Mouse (Mus musculus) c-Kit-positive CD71-positive TER-119-positive erythroid progenitor cells, embryonic 14.5 days (primary cell): ENCODE measurements around the gene Ankrd33b.

Experiments used
- DNase-seq: peaks from one replicate; pipeline ENCODE4 v3.0.0-alpha.2; 2013; ENCODE audit warnings: low spot score

Gene Ankrd33b

DNA sequence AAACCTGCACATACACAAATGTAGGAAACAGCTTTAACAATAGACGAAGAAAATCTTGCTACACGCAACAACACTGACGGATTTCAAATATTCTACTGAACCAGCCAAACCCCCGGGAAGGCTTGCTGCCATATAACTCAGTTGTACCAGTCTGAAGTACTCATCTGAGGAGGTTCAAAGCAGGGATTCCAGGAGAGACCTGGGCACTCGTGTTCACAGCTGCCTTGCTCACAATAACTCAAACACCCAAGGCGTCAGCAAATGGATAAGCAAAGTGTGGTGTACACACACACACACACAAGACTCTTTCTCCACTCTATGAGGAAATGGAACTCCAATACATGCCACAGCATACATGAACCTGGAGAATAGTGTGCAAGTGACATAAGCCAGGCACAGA lies 29.5 kb downstream of the Ankrd33b start:
- no peak for DNase-seq

GRCm38 (mm10) chr15:31337192-31337741 lies 30.3 kb downstream of the Ankrd33b start:
- DNase-seq, result no peak

DNA sequence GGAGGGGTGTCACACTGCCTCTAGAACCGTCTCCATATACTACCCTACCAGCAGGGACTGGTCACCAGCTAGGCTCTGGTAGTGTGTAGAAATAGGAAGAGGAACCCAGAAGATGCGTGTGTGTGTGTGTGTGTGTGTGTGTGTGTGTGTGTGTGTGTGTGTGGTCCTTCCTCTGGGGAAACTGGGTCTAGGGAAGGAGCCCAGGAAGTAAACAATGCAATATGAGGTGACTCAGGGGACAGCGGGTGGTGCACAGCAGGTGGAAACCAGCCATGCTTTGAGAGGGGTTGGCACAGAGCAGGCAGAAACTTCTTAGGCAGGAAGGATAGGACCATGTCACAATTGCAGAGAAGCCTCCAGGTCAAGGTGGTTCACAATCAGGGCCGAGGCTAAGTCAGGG lies 30.8 kb downstream of the Ankrd33b start:
- no peak for DNase-seq

DNA sequence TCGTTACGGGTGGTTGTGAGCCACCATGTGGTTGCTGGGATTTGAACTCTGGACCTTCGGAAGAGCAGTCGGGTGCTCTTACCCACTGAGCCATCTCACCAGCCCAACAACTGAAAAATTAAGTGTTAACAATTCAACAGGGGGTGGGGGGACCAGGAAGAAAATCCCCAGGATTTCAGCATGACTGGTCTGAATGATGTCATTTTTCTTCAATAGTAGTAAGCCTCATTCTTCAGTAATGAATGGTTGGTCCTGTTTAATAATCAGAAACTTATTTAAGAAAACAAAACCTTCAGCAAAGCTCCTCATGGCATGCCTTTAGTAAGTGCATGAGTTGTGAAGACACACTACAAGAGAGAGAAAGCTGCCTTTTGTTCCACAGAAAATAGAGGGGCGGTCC lies 32.7 kb downstream of the Ankrd33b start:
- DNase-seq, result no peak

- no peak for DNase-seq
Observed at GRCm38 (mm10) chr15:31332541-31333163, 34.9 kb downstream of the Ankrd33b start.

DNA sequence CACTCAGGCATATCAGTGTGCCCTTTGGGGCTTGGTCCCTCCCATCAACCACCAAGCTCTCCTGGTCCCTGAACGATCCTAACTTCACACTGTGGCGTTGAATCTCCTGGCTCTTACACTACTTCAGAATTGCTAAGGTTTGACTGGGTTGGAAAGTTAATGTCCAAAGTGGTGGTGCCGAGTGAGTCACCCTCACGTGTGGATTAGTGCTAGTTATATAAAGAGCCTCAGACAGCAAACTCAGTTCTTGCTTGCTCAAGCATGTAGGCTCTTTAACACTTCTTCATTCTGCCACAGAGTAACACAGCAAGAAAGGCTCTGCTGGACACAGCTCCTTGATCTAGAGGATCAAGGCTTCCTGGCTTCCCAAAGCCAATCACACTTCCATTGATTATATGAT lies 35.8 kb downstream of the Ankrd33b start:
- no peak for DNase-seq

- no peak for DNase-seq
Observed at GRCm38 (mm10) chr15:31328082-31328614, 39.4 kb downstream of the Ankrd33b start.

GRCm38 (mm10) chr15:31325660-31326354 lies 41.7 kb downstream of the Ankrd33b start:
- DNase-seq, result no peak

DNA sequence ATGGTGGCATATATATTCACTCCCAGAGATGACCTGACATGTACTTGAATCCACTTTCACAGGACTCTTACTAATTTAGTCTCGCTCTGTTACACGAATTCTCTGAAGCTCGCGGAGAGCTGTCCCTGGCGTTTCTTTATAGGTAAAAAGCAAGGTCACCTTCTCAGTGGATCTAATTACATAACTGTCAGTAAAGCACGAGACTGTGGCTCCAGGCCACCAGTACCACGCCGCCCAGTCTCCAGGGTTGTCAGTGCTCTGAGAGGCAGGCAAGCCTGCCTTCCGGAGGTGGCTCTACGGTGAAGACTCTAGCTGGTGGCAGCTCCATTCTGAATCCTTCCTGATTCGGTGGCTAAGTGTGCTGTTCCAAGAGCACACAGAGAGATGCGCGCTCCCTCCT lies 43.0 kb downstream of the Ankrd33b start:
- DNase-seq, result no peak

- no peak for DNase-seq
Observed at GRCm38 (mm10) chr15:31323684-31324083, 43.8 kb downstream of the Ankrd33b start.

DNA sequence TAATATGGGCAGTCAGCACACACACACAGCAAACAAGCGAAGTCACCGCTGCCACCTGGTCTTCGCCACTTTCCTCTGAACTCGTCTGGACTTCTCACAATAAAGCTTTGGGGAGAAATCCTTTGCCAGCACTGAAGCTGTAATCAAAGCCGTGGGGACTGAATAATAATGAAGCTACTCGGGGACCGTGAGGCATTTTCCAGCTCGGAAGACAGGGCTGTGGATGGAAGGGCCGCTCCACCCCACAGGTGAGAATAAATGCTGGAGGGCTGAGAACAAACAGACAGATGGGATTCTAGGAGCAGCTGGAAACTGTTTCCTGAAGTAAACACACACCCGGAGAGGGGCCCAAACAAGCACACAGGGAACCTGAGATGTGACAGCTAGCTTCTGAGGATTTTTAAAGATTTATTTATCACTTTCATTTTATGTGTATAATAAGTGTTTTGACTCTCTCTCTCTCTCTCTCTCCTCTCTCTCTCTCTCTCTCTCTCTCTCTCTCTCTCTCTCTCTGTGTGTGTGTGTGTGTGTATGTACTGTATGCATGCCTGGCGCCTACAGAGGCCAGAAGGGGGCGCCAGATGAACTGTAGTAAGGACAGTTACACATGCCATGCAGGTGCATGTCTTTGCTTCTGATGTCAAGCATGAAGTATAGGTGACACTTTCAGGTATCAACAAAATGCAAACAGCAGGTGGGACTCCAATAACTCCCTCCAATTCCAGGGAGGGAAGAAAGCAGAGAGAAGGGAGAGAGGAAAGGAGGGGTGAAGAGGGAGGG lies 46.7 kb downstream of the Ankrd33b start:
- DNase-seq, result no peak

DNA sequence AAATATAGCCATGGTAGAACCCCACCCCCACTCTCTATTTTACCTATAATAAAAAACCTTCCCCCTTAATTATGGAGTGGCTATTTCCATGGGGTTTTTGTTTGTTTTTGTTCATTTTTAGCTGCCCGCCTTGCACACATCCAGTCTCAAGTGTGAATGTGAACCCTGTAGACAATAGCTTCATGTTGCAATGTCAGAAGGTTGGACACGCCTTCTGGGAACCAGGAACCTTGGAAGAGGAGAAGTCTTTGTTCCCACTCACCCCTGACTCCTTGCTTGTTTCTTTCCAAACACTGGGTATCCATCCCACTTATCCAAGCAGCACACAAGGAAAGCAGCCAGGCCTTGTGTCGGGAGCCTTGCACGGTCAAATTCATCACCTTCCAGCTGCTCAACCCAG lies 48.5 kb downstream of the Ankrd33b start:
- DNase-seq, result no peak

GRCm38 (mm10) chr15:31318158-31318955 lies 49.2 kb downstream of the Ankrd33b start:
- DNase-seq, result no peak

DNA sequence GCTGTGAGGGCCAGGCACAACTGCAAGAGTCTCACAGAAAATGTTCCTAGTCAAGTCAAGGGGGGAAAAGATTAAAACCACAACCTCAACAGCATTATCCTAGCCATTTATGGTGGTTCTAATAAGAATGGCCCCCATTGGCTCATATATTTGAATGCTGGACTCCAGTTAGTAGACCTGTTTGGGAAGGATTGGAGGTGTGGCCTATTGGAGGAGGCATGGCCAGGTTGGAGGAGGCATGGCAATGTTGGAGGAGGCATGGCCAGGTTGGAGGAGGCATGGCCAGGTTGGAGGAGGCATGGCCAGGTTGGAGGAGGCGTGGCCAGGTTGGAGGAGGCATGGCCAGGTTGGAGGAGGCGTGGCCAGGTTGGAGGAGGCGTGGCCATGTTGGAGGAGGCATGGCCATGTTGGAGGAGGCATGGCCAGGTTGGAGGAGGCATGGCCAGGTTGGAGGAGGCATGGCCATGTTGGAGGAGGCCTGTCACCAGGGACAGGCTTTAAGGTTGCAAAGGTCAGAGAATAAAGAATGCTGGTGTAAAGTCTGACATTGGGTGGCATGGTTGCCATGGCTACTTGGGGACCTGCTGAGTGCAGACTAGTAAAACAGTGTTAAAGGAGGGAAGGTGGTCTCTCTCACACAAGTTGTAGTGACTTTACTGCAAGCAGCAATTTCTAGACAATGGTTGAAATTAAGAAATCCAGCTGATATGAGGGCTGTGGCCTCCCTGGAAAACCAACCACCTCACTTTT lies 50.3 kb downstream of the Ankrd33b start:
- DNase-seq, result no peak

DNA sequence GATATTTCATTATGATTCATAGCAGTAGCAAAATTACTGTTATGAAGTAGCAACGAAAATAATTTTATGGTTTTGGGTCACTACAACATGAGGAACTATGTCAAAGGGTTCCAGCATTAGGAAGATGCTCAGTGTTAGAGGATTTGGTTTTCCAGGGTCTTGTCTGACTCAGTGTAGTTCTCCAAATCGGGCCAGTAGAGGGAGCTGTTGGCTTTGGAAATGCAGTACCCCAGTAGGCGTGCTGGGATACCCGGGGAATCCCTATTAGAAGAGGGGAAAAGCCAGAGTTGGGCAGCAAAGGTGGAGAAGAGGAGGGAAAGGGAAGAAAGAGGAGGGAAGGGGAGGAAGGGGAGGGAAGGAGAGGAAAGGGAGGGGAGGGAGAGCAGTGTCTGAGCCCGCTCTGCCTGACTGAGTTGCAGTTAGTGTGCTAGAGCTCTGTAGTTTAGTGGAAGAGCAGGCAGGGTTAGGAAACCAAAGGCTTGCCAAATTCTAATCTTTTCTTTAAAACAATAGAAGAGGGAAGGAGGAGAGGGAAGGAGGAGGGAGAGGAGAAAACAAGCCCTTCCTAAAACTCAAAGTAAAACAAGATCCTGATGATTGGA lies 51.8 kb downstream of the Ankrd33b start:
- DNase-seq, result peak; percentile 29

DNA sequence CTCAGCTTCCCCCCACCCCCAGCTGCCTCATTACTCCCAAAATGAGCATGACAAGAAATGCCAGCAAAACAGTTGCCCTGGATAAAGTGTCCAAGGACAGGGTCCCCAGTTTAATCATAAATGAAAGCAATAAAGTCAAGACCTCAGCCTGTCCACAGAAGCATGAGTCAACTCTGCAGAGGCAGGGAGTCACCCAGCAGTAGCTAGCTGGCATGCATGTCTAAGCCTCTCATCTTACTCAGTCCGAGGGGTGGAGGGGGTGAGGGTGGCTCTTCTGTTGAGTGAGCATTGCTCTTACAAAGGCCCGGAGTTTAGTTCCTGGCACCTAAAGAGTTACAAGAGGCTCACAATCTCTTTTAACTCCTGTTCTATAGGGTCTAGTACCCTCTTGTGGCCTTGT lies 55.5 kb downstream of the Ankrd33b start:
- DNase-seq, result no peak

GRCm38 (mm10) chr15:31309526-31309925 lies 58.0 kb downstream of the Ankrd33b start:
- DNase-seq, result no peak

- no peak for DNase-seq
Observed at GRCm38 (mm10) chr15:31306726-31307125, 60.8 kb downstream of the Ankrd33b start.

DNA sequence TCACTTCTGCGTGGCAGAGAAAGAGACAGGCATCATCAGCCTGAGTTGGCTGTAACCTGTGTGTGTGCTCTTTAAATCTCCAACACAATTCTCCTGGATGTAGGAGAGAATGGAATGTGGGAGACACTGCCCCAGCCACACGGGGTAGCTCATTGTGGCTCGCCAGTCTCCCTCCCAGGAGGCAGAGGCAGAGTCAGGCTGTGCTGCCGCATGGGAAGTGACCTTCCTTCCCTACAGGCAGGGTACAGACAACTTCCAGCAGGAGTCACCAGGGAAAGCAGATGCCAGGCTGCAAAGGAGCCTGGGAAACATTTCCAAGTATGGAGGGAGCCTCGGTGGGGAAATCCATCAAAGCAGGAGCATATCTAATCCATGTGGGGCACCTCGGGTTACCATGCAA lies 62.3 kb downstream of the Ankrd33b start:
- DNase-seq, result no peak

DNA sequence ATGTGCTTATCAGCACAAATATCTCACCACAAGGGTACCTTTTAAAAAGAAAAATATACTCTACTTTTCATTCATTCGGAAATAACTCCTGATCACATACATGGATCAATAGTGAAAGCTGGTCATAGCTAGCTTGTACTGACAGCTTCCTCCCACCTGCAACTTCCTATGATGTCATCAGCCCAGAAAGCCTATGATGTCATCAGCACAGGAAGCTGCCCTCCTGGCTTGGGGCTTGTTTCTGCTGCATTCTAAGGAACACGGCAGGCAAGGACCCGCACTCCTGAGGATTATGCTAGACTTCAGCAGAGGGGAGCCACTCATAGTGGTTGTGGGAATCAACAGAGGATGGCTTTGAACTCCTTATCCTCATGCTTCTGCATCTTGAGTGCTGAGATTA lies 63.2 kb downstream of the Ankrd33b start:
- no peak for DNase-seq
